Mouse (Mus musculus) monocyte, adult 2 months (primary cell): Measurements from ENCODE around the gene Sinhcaf.

ENCODE experiments used
- DNase-seq, 2 experiments: peaks; one replicate each; pipeline ENCODE4 v3.0.0; 2022; ENCODE audit warnings: low spot score in 2 of 2, low read depth in 1 of 2

Sinhcaf gene

DNA sequence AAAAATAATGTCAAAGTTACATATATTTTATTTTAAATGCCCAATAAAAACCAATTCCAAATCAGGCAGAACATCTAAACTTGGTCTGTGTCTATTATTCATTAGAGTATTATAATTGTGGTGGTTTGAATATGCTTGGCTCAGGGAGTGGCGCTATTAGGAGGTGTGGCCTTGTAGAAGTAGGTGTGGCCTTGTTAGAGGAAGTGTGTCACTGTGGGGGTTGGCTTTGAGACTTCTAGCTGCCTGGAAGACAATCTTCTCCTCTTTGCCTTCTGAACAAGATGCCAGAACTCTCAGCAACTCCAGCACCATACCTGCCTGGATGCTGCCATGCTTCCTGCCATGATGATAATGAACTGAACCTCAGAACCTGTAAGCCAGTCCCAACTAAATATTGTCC, 72.4 kb downstream of the Sinhcaf start:
- DNase-seq, result no peak
